Mouse (Mus musculus) kidney, embryonic 16.5 days (tissue): Measurements from ENCODE around the gene 1700024P04Rik. TPM values are rescaled to one million over a fixed set of nuclear protein-coding genes. Genes with fewer than 3 reads are reported as not detected.

Experiments used
- ATAC-seq: fragments of 200-750 bp; cut with Nextera tagmentation; 2 replicates; pipeline ENCODE4 v1.8.0; 2017; ENCODE audit warnings: moderate TSS enrichment; ENCODE audit not compliant: low FRiP score, low TSS enrichment
- H3K27ac ChIP-seq: fragments of 300-500 bp; sonication (generic); 2 replicates; pipeline ENCODE4 v1.5.1; 2014; ENCODE audit warnings: low read length
- H3K27me3 ChIP-seq: fragments of 300-500 bp; sonication (generic); 2 replicates; pipeline ENCODE4 v1.6.1; 2014; ENCODE audit warnings: low read length, control low read depth, mixed read lengths; ENCODE audit not compliant: insufficient read depth
- H3K36me3 ChIP-seq: fragments of 300-500 bp; sonication (generic); 2 replicates; pipeline ENCODE4 v1.6.1; 2014; ENCODE audit warnings: low read length, control low read depth, mixed read lengths; ENCODE audit not compliant: insufficient read depth
- H3K4me1 ChIP-seq: fragments of 300-500 bp; sonication (generic); 2 replicates; pipeline ENCODE4 v1.6.1; 2014; ENCODE audit warnings: low read length, control low read depth, mixed read lengths; ENCODE audit not compliant: insufficient read depth
- H3K4me2 ChIP-seq: fragments of 300-500 bp; sonication (generic); replicated peaks from 2 replicates; pipeline ENCODE4 v1.6.1; 2014; ENCODE audit warnings: low read depth, low read length
- H3K4me3 ChIP-seq: fragments of 300-500 bp; sonication (generic); 2 replicates; pipeline ENCODE4 v1.5.1; 2014; ENCODE audit warnings: mild to moderate bottlenecking, low read length
- H3K9ac ChIP-seq: fragments of 300-500 bp; sonication (generic); replicated peaks from 2 replicates; pipeline ENCODE4 v1.6.1; 2014; ENCODE audit warnings: low read length
- H3K9me3 ChIP-seq: fragments of 300-500 bp; sonication (generic); 2 replicates; pipeline ENCODE4 v1.6.1; 2016; ENCODE audit warnings: low read length, control low read depth
- WGBS: fragments of 180-500 bp; shearing (Covaris S2); extraction: QIAGEN DNeasy Blood & Tissue Kit; methylation state at CpG from one replicate; pipeline ENCODE4 v1.1.7; 2014; 5-methylcytosine and 5-hydroxymethylcytosine counted together
- polyA plus RNA-seq: library from polyadenylated mRNA; unstranded; fragments of >200 nt; fragmentation: Nextera tagmentation; extraction: Ambion mirVana; gene quantifications from 2 replicates; pipeline ENCODE4 v1.2.1, GENCODE M21; 2015

1700024P04Rik gene
- polyA plus RNA-seq, 1 experiment from 2014 or later = not detected

DNA sequence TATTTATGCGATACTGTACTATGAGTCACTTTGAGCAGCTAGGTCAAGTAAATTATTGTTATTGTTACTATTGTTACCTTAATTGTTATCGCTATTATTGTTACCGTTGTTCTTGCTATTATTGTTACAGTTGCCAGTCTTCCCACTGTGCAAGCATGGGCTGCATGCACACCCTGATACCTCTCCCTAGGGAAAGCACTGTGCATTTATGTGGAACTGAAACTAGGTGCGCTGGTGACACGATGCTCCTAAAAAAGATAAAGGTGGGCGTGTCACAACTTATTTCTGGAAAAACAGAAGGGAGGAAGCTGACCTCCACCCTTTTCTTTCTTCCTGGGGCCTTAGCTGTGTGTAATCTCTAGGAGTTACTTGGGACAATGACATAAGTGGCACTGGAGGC lies 16.4 kb downstream of the 1700024P04Rik start:
- no peak for ATAC-seq
- Histone ChIP-seq H3K27me3 (no peaks in the 10 kb centered on the region), H3K27ac (no peak overlapping the region), H3K9me3 (no peaks in the 10 kb centered on the region), H3K4me2 (no peak overlapping the region), H3K4me1 (peaks cover 5% of the 10 kb centered on the region; the same call in 1 of the 2 replicates), H3K4me3 (no peak overlapping the region), H3K36me3 (no peaks in the 10 kb centered on the region), H3K9ac (no peak overlapping the region)
- WGBS = 87% methylated on average over 6 of the region's 6 CpGs

DNA sequence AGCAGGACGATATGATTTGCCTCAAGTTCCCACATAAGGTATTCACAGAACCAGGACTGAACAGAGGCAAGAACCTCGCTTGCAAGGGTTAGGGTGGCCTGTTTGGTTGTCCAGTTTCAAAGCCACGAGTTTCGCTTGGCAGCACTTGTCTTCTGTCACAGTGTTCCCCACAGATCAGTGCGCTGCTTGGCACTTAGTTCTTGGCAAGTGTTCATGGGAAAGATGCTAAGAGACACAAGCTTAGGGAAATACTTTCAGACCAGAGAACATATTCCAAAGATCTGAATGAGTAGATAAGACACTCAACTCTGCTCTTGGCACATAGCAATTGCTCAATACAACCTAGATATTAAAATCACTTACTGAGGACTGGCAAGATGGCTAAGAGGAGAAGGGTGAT lies 17.8 kb downstream of the 1700024P04Rik start:
- no peak overlapping the region for H3K27ac ChIP-seq
- no peaks in the 10 kb centered on the region for H3K9me3 ChIP-seq
- peaks cover 5% of the 10 kb centered on the region; the same call in 1 of the 2 replicates for H3K4me1 ChIP-seq
- 89% methylated on average over 5 of the region's 5 CpGs for WGBS
- no peaks in the 10 kb centered on the region for H3K27me3 ChIP-seq
- H3K4me2 ChIP-seq = no peak overlapping the region
- ATAC-seq = no peak
- H3K4me3 ChIP-seq = no peak overlapping the region
- no peak overlapping the region for H3K9ac ChIP-seq
- H3K36me3 ChIP-seq = no peaks in the 10 kb centered on the region

DNA sequence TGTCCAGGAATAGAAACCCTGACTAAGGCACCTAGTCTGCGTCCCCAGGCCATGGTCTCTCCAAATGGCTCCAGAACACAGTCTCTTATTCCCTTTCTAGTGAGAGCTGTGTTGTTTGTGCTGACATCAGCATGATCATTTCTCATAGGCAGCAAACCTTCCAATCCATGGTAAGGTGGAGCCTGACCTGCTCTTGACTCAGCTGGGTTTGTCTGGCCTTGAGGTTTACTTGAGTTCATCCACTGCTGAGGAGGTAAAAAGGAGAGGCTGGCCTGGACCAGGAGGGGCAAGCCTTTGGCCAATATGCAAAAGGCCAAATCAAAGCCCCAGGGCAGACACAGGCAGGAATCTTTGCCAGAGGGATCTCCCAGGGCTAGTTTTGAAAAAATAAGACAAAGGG lies 20.8 kb downstream of the 1700024P04Rik start:
- H3K4me3 ChIP-seq = no peak overlapping the region
- no peak overlapping the region for H3K27ac ChIP-seq
- no peaks in the 10 kb centered on the region for H3K36me3 ChIP-seq
- H3K27me3 ChIP-seq = no peaks in the 10 kb centered on the region
- H3K9me3 ChIP-seq = no peaks in the 10 kb centered on the region
- no peaks in the 10 kb centered on the region; the same call in 1 of the 2 replicates for H3K4me1 ChIP-seq
- WGBS = 86% methylated on average over 1 of the region's 1 CpGs
- no peak overlapping the region for H3K4me2 ChIP-seq
- ATAC-seq = no peak
- no peak overlapping the region for H3K9ac ChIP-seq

DNA sequence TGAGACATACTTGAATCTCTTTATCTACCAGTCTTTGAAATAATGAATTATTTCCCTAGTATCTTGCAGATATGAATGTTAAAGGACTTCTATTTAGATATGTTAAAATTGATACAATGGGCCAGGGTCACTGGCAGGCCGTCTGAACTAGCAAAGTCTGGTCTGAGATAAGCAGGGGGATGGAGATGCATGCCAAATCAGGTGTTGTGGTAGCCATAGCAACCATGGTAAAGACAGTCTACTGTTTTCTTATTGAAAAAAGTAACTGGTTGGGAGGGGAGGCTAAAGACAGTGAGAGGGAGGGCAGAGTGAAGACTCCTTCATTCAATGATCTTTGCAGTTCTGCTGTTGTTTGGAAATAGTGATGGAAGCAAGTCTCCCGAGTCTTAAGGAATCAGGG lies 26.2 kb downstream of the 1700024P04Rik start:
- no peak overlapping the region for H3K27ac ChIP-seq
- H3K9me3 ChIP-seq = no peaks in the 10 kb centered on the region
- H3K36me3 ChIP-seq = no peaks in the 10 kb centered on the region
- ATAC-seq = no peak
- no peak overlapping the region for H3K9ac ChIP-seq
- H3K4me3 ChIP-seq = no peak overlapping the region
- H3K27me3 ChIP-seq = no peaks in the 10 kb centered on the region
- WGBS = 65% methylated on average over 2 of the region's 2 CpGs
- H3K4me2 ChIP-seq = no peak overlapping the region
- no peaks in the 10 kb centered on the region for H3K4me1 ChIP-seq

DNA sequence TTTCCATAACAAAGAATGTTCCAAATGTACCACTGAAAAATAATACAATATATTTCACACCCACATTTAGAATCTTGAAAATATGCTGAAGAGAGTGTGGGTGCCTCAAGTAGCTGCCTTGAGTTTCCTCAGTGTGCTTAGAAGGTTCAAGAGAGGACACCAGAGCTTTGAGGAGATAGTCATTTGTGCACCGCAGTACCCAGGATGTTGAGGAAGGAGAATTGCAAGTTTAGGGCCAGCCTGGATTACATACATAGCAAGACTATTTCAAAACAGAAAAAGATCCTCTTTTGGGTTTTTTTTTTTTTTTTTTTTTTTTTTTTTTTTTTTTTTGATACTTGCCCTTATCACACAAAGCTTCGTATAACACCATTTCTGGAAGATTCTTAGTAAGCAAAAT lies 28.2 kb downstream of the 1700024P04Rik start:
- Histone ChIP-seq H3K4me3 (no peak overlapping the region), H3K9me3 (no peaks in the 10 kb centered on the region), H3K9ac (no peak overlapping the region), H3K4me2 (no peak overlapping the region), H3K27me3 (no peaks in the 10 kb centered on the region), H3K36me3 (no peaks in the 10 kb centered on the region), H3K4me1 (peaks cover 5% of the 10 kb centered on the region; the same call in 1 of the 2 replicates), H3K27ac (no peak overlapping the region)
- no peak for ATAC-seq
- 85% methylated on average over 2 of the region's 2 CpGs for WGBS

DNA sequence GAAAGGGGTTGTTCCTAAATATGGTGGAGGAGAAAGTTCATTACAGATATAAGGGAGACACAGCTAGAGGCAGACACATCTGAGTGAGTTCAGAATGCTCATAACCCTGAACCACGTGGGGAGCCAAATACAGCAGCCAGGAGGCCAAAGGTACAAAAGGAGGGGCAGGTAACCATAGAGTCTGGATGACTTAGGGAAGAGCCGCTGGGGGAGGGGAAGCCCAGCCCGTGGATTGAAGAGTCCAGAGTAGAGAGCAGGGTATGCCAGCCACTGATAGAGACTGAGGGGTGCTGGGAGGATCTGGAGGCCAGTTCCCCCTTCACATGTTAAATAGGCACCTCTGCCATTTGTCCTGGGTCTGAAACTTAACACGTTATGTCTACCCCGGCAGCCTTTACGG lies 28.7 kb downstream of the 1700024P04Rik start:
- peaks cover 5% of the 10 kb centered on the region; the same call in 1 of the 2 replicates for H3K4me1 ChIP-seq
- peak; percentile 77 for ATAC-seq
- H3K4me3 ChIP-seq = no peak overlapping the region
- H3K27ac ChIP-seq = no peak overlapping the region
- no peak overlapping the region for H3K9ac ChIP-seq
- WGBS = 51% methylated on average over 6 of the region's 6 CpGs
- H3K27me3 ChIP-seq = no peaks in the 10 kb centered on the region
- H3K4me2 ChIP-seq = no peak overlapping the region
- H3K9me3 ChIP-seq = no peaks in the 10 kb centered on the region
- no peaks in the 10 kb centered on the region for H3K36me3 ChIP-seq

DNA sequence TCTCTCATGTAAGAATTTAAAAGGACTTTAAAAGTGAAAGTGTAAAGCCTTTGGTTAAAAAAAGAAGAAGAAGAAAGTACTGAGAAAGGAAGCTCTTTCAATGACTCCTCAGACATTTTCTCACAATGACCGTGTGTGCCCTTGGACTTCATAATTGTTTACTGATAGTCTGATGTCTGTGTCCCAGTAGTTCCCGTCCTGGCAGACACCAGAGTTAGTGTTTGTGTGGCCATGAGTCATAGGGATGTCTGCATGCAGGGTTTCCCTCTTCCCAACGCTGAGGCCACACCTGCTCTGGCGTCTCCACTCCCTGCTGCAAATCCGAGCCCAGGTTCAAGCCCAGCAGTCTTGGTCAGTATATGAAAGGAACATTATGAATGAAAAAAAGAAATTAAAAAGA lies 29.1 kb downstream of the 1700024P04Rik start:
- peaks cover 5% of the 10 kb centered on the region; the same call in 1 of the 2 replicates for H3K4me1 ChIP-seq
- H3K27me3 ChIP-seq = no peaks in the 10 kb centered on the region
- H3K27ac ChIP-seq = no peak overlapping the region; the same call in 1 of the 2 replicates
- ATAC-seq = 0 out of 2 replicates have a peak, but pooled peaks have one; percentile 40
- no peaks in the 10 kb centered on the region for H3K9me3 ChIP-seq
- no peak overlapping the region for H3K4me2 ChIP-seq
- WGBS = 56% methylated on average over 5 of the region's 5 CpGs
- no peak overlapping the region for H3K4me3 ChIP-seq
- H3K9ac ChIP-seq = no peak overlapping the region
- H3K36me3 ChIP-seq = no peaks in the 10 kb centered on the region

DNA sequence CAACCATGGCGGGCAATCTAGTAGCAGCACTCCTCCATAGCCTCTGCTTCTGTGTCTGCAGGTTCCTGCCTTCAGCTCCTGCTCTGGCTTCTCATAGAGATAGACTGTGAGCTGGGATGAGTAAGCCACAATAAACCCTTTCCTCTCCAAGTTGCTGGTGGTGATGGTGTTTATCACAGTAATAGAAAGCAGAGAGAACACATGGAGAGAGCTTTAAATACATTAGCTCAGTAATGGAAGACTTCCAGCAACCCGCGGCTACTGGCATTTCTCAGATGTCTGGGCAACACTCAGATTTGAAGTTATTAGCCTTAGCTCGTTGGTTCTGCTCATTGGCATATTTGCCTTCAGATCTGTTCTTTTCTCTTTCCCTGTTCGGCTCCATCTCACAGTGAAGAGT lies 30.5 kb downstream of the 1700024P04Rik start:
- Histone ChIP-seq H3K4me3 (no peak overlapping the region), H3K27me3 (no peaks in the 10 kb centered on the region), H3K9ac (no peak overlapping the region), H3K4me1 (peaks cover 5% of the 10 kb centered on the region; the same call in 1 of the 2 replicates), H3K36me3 (no peaks in the 10 kb centered on the region), H3K4me2 (no peak overlapping the region), H3K27ac (no peak overlapping the region), H3K9me3 (no peaks in the 10 kb centered on the region)
- 68% methylated on average over 5 of the region's 5 CpGs for WGBS
- ATAC-seq = no peak

DNA sequence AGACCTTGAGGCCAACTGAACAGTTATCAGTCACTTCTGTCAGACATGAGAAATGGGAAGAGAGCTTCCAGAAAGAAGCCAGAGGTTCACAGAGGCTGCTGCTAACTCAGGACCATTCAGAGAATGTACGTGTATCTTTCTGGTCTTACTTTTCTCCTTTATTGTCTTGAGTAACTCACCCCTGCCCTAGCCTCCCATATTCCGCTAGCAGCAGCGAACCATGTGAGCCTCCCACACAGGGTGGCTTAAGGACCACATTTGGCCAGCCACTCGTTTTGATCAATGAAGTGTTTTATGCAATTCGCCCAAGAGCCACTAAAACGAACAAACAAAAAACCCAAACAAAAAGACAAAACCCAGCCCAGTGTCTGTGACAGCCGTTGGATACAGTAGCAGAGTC lies 32.4 kb downstream of the 1700024P04Rik start:
- peaks cover 5% of the 10 kb centered on the region; the same call in 1 of the 2 replicates for H3K4me1 ChIP-seq
- no peak for ATAC-seq
- no peak overlapping the region for H3K4me3 ChIP-seq
- WGBS = 21% methylated on average over 7 of the region's 7 CpGs
- H3K9ac ChIP-seq = no peak overlapping the region
- no peaks in the 10 kb centered on the region for H3K36me3 ChIP-seq
- no peaks in the 10 kb centered on the region for H3K9me3 ChIP-seq
- H3K27me3 ChIP-seq = no peaks in the 10 kb centered on the region
- H3K4me2 ChIP-seq = no peak overlapping the region
- no peak overlapping the region for H3K27ac ChIP-seq

DNA sequence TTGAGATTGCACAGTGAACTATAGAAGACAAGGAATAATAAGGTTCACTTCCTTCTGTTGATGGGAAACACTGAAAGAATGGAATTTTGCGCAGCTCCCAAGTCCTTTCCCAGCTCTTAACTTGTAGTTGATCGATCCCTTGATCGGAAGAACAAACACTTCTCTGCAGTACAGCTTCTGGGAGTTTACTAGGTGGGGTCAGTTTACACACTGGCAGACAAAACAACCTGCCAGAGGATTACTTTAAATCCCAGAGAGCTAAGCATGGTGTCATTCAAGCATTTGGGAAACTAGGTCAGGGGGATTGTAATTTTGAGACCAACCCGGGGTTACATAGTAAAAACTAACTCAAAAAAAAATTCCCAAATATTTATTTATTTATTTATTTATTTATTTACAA lies 36.2 kb downstream of the 1700024P04Rik start:
- H3K4me1 ChIP-seq = peaks cover 27% of the 10 kb centered on the region
- no peak overlapping the region for H3K4me2 ChIP-seq
- no peaks in the 10 kb centered on the region for H3K9me3 ChIP-seq
- H3K4me3 ChIP-seq = no peak overlapping the region
- no peak overlapping the region for H3K9ac ChIP-seq
- no peak overlapping the region for H3K27ac ChIP-seq
- H3K36me3 ChIP-seq = no peaks in the 10 kb centered on the region
- no peak for ATAC-seq
- no peaks in the 10 kb centered on the region for H3K27me3 ChIP-seq
- WGBS = 64% methylated on average over 4 of the region's 4 CpGs
